Mouse (Mus musculus) erythroblast, embryonic 14.5 days (primary cell): ENCODE data around the gene Mbd4.

Experiments used
- GATA1 ChIP-seq: IDR thresholded peaks from 2 replicates; pipeline ENCODE4 v1.6.1; 2012; ENCODE audit warnings: low read length, inconsistent platforms, mixed read lengths
- TAL1 ChIP-seq: IDR thresholded peaks from 3 replicates; pipeline ENCODE4 v1.6.1; 2012; ENCODE audit warnings: low read length, inconsistent platforms, mixed read lengths

DNA sequence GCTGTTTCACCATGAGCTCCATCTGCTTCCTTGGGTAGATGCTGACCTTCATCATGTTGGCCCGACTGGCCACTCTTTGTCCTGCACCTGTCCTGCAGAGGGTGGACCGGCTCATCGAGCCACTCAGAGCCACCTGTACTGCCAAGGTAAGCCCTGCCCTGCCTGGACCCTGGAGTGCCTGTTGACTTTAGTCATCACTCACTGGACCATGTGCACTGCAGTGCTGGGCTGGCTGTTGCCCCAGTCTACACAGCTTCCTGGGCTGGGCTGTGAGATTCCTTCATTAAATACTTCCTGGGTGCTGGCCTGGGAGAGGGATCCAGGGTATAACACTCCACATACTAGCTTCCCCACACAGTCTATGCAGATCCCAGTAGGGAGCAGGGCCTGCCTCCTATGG is 51.4 kb downstream of the Mbd4 start:
- TF ChIP-seq GATA1 (no peak), TAL1 (no peak)
